Mouse (Mus musculus): ENCODE results near the gene Fam83g.

Gene Fam83g

GRCm38 (mm10) chr11:61674151-61674838 lies 9.6 kb upstream of the Fam83g start:
- no peak for DNase-seq (ENCODE audit: low spot score)

- DNase-seq (ENCODE audit: low spot score), result no peak
Observed at GRCm38 (mm10) chr11:61674839-61675159, 9.1 kb upstream of the Fam83g start.

GRCm38 (mm10) chr11:61675332-61675731 lies 8.6 kb upstream of the Fam83g start:
- DNase-seq (ENCODE audit: low spot score), result peak; percentile 69

GRCm38 (mm10) chr11:61676216-61676854 lies 7.6 kb upstream of the Fam83g start:
- DNase-seq (ENCODE audit: low spot score), result no peak

- DNase-seq (ENCODE audit: low spot score), result no peak
Observed at GRCm38 (mm10) chr11:61677709-61678108, 6.2 kb upstream of the Fam83g start.

- DNase-seq (ENCODE audit: low spot score), result no peak
Observed at GRCm38 (mm10) chr11:61679091-61679866, 4.6 kb upstream of the Fam83g start.

GRCm38 (mm10) chr11:61685119-61685725 lies 1.3 kb downstream of the Fam83g start:
- no peak for DNase-seq (ENCODE audit: low spot score)

GRCm38 (mm10) chr11:61686141-61686540 lies 2.2 kb downstream of the Fam83g start:
- DNase-seq (ENCODE audit: low spot score), result no peak

- DNase-seq (ENCODE audit: low spot score), result no peak
Observed at GRCm38 (mm10) chr11:61686906-61687453, 3.1 kb downstream of the Fam83g start.

- peak; percentile 52 for DNase-seq (ENCODE audit: low spot score)
Observed at GRCm38 (mm10) chr11:61687595-61687994, 3.7 kb downstream of the Fam83g start.

- no peak for DNase-seq (ENCODE audit: low spot score)
Observed at GRCm38 (mm10) chr11:61692996-61693395, 9.1 kb downstream of the Fam83g start.

- DNase-seq (ENCODE audit: low spot score), result no peak
Observed at GRCm38 (mm10) chr11:61698852-61699251, 15.0 kb downstream of the Fam83g start.

- DNase-seq (ENCODE audit: low spot score), result no peak
Observed at GRCm38 (mm10) chr11:61699460-61699859, 15.6 kb downstream of the Fam83g start.

GRCm38 (mm10) chr11:61699933-61700332 lies 16.0 kb downstream of the Fam83g start:
- DNase-seq (ENCODE audit: low spot score), result no peak

GRCm38 (mm10) chr11:61701696-61702095 lies 17.8 kb downstream of the Fam83g start:
- DNase-seq (ENCODE audit: low spot score), result no peak

GRCm38 (mm10) chr11:61702494-61702893 lies 18.6 kb downstream of the Fam83g start:
- DNase-seq (ENCODE audit: low spot score), result no peak

- no peak for DNase-seq (ENCODE audit: low spot score)
Observed at GRCm38 (mm10) chr11:61705581-61705980, 21.7 kb downstream of the Fam83g start.

- no peak for DNase-seq (ENCODE audit: low spot score)
Observed at GRCm38 (mm10) chr11:61706232-61706631, 22.3 kb downstream of the Fam83g start.

- DNase-seq (ENCODE audit: low spot score), result no peak
Observed at GRCm38 (mm10) chr11:61708928-61709327, 25.0 kb downstream of the Fam83g start.

GRCm38 (mm10) chr11:61713157-61713855 lies 29.4 kb downstream of the Fam83g start:
- DNase-seq (ENCODE audit: low spot score), result peak; percentile 54

GRCm38 (mm10) chr11:61714346-61715117 lies 30.6 kb downstream of the Fam83g start:
- peak; percentile 74 for DNase-seq (ENCODE audit: low spot score)
